8 mouse cellular contexts compared by ENCODE assay signal in the genomic region with DNA sequence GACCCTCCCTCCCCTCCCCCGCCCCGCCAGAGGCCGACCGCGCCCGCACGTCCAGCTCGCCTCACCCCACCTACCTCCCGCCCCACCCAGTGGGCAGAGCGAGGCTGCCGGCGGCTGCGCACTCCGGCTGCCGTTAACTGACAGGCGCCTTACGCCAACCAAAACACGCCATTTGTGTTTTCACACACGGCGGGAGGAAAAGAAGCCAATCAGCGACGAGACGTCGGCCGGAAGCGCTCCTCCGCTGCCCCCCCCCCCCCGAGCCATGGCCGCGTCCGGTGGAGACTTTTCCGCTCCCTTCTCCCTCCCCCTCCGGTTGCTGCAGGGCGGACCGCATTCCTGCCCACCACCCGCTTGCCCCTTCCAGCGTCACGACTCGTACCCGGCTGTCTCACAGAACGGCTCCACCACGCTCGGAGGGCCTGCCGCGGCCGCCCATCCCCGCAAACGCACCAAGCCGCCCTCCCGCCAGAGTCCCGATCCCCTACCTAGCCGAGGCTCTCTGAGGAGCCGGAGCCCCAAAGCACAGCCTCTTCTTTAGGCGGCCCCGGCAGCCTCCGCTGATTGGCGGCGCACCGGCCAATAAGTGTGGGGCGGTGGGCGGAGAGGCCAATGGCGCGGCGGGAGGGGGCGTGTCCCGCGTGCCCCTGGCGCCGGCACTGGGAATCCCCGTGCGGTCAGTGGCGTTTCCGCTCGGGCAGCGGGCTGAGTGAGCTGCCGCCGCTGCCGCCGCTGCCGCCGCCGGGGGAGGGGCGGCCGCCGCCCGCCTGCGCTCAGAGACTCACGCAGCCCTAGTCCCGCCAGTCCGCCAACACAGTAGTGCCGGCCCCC. TPM values are rescaled to one million over a fixed set of nuclear protein-coding genes. Genes with fewer than 3 reads are reported as not detected.
DNase-seq lines count a peak whose midpoint lies in the region; ATAC-seq and TF ChIP-seq lines count a peak whose summit lies in the region.

A gene (plus strand): TSS at position 680 of the 831 bp plus-strand sequence.

- H3K4me1 ChIP-seq in MEL (ENCODE audit: control insufficient read depth in 1 of 2, insufficient read depth in 2 of 2, low read length in 2 of 2) = peaks cover 6 to 20% of the 10 kb centered on the region in 2 experiments
- H3K4me1 ChIP-seq in cerebellum, adult 2 months (ENCODE audit: control insufficient read depth, insufficient read depth, low read length) = peaks cover under 1% of the 10 kb centered on the region; the same call in 1 of the 2 replicates
- peaks cover 21% of the 10 kb centered on the region for H3K4me1 ChIP-seq in forebrain, postnatal 0 days (ENCODE audit: insufficient read depth)
- peaks cover 31% of the 10 kb centered on the region for H3K4me1 ChIP-seq in lung, embryonic 15.5 days

- ATAC-seq in forebrain, postnatal 0 days = peak; percentile 92
- ATAC-seq in lung, embryonic 15.5 days (ENCODE audit: borderline replicate concordance, extremely low read depth, low FRiP score, low TSS enrichment) = peak; percentile 93

- H3K36me3 ChIP-seq in MEL (ENCODE audit: control insufficient read depth in 1 of 2, insufficient read depth in 2 of 2, low read length in 2 of 2) = peaks cover 6 to 40% of the 10 kb centered on the region in 2 experiments
- no peaks in the 10 kb centered on the region for H3K36me3 ChIP-seq in forebrain, postnatal 0 days (ENCODE audit: insufficient read depth)
- H3K36me3 ChIP-seq in lung, embryonic 15.5 days = no peaks in the 10 kb centered on the region

- H3K9me3 ChIP-seq in MEL (replicated peaks; ENCODE audit: insufficient read depth, low read length) = no peaks in the 10 kb centered on the region
- no peaks in the 10 kb centered on the region for H3K9me3 ChIP-seq in forebrain, postnatal 0 days (ENCODE audit: low read length)
- H3K9me3 ChIP-seq in lung, embryonic 15.5 days = no peaks in the 10 kb centered on the region

- peak in 1 of 2 experiments; percentile 13; a peak in 2 of 4 replicates for TF ChIP-seq EP300 in MEL (IDR thresholded peaks at IDR 0.05; ENCODE audit: low read depth in 1 of 2, low read length in 2 of 2)

- under 1% methylated on average over 81 of the region's 91 CpGs for WGBS in cerebellum, adult 2 months
- 3% methylated on average over 62 of the region's 91 CpGs for WGBS in forebrain, postnatal 0 days
- WGBS in lung, embryonic 15.5 days = under 1% methylated on average over 62 of the region's 91 CpGs

- TF ChIP-seq POLR2A in MEL (IDR thresholded peaks at IDR 0.05; ENCODE audit: control insufficient read depth in 1 of 2, insufficient read depth in 1 of 2, low read depth in 1 of 2, low read length in 2 of 2, poor library complexity in 1 of 2) = peak; percentile 84 to 99
- TF ChIP-seq POLR2A in cerebellum, adult 2 months (IDR thresholded peaks at IDR 0.05; ENCODE audit: borderline replicate concordance, insufficient read depth, low read length) = peak; percentile 94

- peaks cover 76% of the 10 kb centered on the region for H3K79me2 ChIP-seq in MEL (ENCODE audit: control insufficient read depth, insufficient read depth, low read length, poor library complexity)

- H3K4me2 ChIP-seq in forebrain, postnatal 0 days (ENCODE audit: low read depth) = peak within 1 kb of the TSS; percentile 96
- H3K4me2 ChIP-seq in lung, embryonic 15.5 days = peak within 1 kb of the TSS; percentile 76

- peak within 1 kb of the TSS; percentile 100 for H3K9ac ChIP-seq in MEL (ENCODE audit: control insufficient read depth, low read depth, low read length, poor library complexity, severe bottlenecking)
- peak within 1 kb of the TSS; percentile 97 for H3K9ac ChIP-seq in forebrain, postnatal 0 days
- peak within 1 kb of the TSS; percentile 99 for H3K9ac ChIP-seq in lung, embryonic 15.5 days

- TF ChIP-seq CTCF in MEL (IDR thresholded peaks at IDR 0.05 in 2 of 3, conservative IDR thresholded peaks at IDR 0.05 in 1 of 3; ENCODE audit: control insufficient read depth in 1 of 3, insufficient read depth in 1 of 3, low read depth in 2 of 3, low read length in 3 of 3, poor library complexity in 1 of 3, severe bottlenecking in 1 of 3) = no peak
- TF ChIP-seq CTCF in cerebellum, adult 2 months (IDR thresholded peaks at IDR 0.05; ENCODE audit: borderline replicate concordance, insufficient read depth, low read depth, low read length) = no peak
- 0 out of 2 replicates have a peak, but pooled peaks have one; percentile 9 for TF ChIP-seq CTCF in forebrain, postnatal 0 days (IDR thresholded peaks at IDR 0.05; ENCODE audit: low read depth)

- H3K27ac ChIP-seq in MEL (ENCODE audit: control insufficient read depth, low read depth, low read length) = peak within 1 kb of the TSS; percentile 100
- H3K27ac ChIP-seq in cerebellum, adult 2 months (ENCODE audit: insufficient read depth, low read length) = peak within 1 kb of the TSS; percentile 99
- H3K27ac ChIP-seq in forebrain, postnatal 0 days (ENCODE audit: low read depth, low read length) = peak within 1 kb of the TSS; percentile 100
- H3K27ac ChIP-seq in lung, embryonic 15.5 days = peak within 1 kb of the TSS; percentile 100

- DNase-seq in MEL (ENCODE audit: low read depth, low spot score) = peak; percentile 96
- DNase-seq in cerebellum, adult 2 months = peak; percentile 98 to 99
- peak; percentile 98 for DNase-seq in forebrain, postnatal 0 days
- peak; percentile 99 for DNase-seq in heart, postnatal 4 days
- peak; percentile 95 to 96 for DNase-seq in layer of hippocampus, adult 8-10 months (ENCODE audit: low spot score in 2 of 2)
- peak; percentile 98 for DNase-seq in ovary, adult 18-20 months (ENCODE audit: low spot score)
- peak; percentile 97 for DNase-seq in thymus, postnatal 0 days (ENCODE audit: low spot score)

- no peak for TF ChIP-seq RAD21 in MEL (IDR thresholded peaks at IDR 0.05; ENCODE audit: low read depth, low read length)

- no peaks in the 10 kb centered on the region for H3K27me3 ChIP-seq in MEL (ENCODE audit: control insufficient read depth in 1 of 2, insufficient read depth in 2 of 2, low read length in 2 of 2)
- H3K27me3 ChIP-seq in cerebellum, adult 2 months (ENCODE audit: control insufficient read depth, insufficient read depth, low read length) = no peaks in the 10 kb centered on the region
- H3K27me3 ChIP-seq in forebrain, postnatal 0 days (ENCODE audit: insufficient read depth, low read length) = no peaks in the 10 kb centered on the region
- H3K27me3 ChIP-seq in lung, embryonic 15.5 days = no peaks in the 10 kb centered on the region

- H3K4me3 ChIP-seq in MEL (ENCODE audit: control insufficient read depth in 1 of 2, insufficient read depth in 1 of 2, low read depth in 2 of 2, low read length in 2 of 2) = peak within 1 kb of the TSS; percentile 93 to 100
- peak within 1 kb of the TSS; percentile 86 for H3K4me3 ChIP-seq in cerebellum, adult 2 months (replicated peaks; ENCODE audit: insufficient read depth, low read depth, low read length)
- peak within 1 kb of the TSS; percentile 64 for H3K4me3 ChIP-seq in forebrain, postnatal 0 days (ENCODE audit: low read depth, low read length)
- peak within 1 kb of the TSS; percentile 94 for H3K4me3 ChIP-seq in lung, embryonic 15.5 days

TF ChIP-seq in MEL, 35 proteins besides CTCF, POLR2A, EP300 and RAD21 (continues in another document):
- TF ChIP-seq ZKSCAN1 (IDR thresholded peaks at IDR 0.05; ENCODE audit: low read depth, low read length) (no peak), ZMIZ1 (IDR thresholded peaks at IDR 0.05; ENCODE audit: low read depth, low read length) (peak; percentile 98), SIN3A (IDR thresholded peaks at IDR 0.05; ENCODE audit: low read length) (peak; percentile 62), E2F4 (IDR thresholded peaks at IDR 0.05; ENCODE audit: borderline replicate concordance, low read depth, low read length) (peak; percentile 72; the same call in 1 of the 2 replicates), MXI1 (IDR thresholded peaks at IDR 0.05; ENCODE audit: low read depth, low read length) (peak; percentile 84), HCFC1 (IDR thresholded peaks at IDR 0.05; ENCODE audit: low read depth, low read length) (peak; percentile 84), JUND (IDR thresholded peaks at IDR 0.05; ENCODE audit: low read depth, low read length) (no peak), TAL1 (IDR thresholded peaks at IDR 0.05; ENCODE audit: low read length) (no peak), TCF12 (IDR thresholded peaks at IDR 0.05; ENCODE audit: low read depth, low read length) (peak; percentile 75), ZC3H11A (IDR thresholded peaks at IDR 0.05; ENCODE audit: low read depth, low read length) (no peak), USF2 (IDR thresholded peaks at IDR 0.05; ENCODE audit: borderline replicate concordance in 1 of 2, insufficient read depth in 1 of 2, low read depth in 1 of 2, low read length in 2 of 2) (no peak), BHLHE40 (IDR thresholded peaks at IDR 0.05; ENCODE audit: borderline replicate concordance, low read depth, low read length) (no peak), USF1 (IDR thresholded peaks at IDR 0.05; ENCODE audit: low read depth, low read length) (no peak), POLR2AphosphoS2 (IDR thresholded peaks at IDR 0.05; ENCODE audit: low read length) (peak; percentile 99), MAZ (IDR thresholded peaks at IDR 0.05; ENCODE audit: low read depth, low read length) (peak; percentile 97), MYC (IDR thresholded peaks at IDR 0.05; ENCODE audit: low read depth, low read length) (0 out of 2 replicates have a peak, but pooled peaks have one; percentile 16), MEF2A (IDR thresholded peaks at IDR 0.05; ENCODE audit: extremely low read depth, insufficient replicate concordance, low read depth, low read length, poor library complexity, severe bottlenecking) (no peak), GABPA (IDR thresholded peaks at IDR 0.05; ENCODE audit: low read depth, low read length) (no peak), UBTF (IDR thresholded peaks at IDR 0.05; ENCODE audit: borderline replicate concordance, insufficient read depth, low read depth, low read length) (0 out of 2 replicates have a peak, but pooled peaks have one; percentile 22), TBP (IDR thresholded peaks at IDR 0.05; ENCODE audit: low read depth, low read length) (peak; percentile 82), MAX (IDR thresholded peaks at IDR 0.05; ENCODE audit: low read length) (peak; percentile 28; the same call in 1 of the 2 replicates)

RNA-seq across cellular contexts. Expression of the gene that starts here (rescaled TPM):
- 43.5 and 50.4 TPM in 2 replicates for total RNA-seq in MEL (2012; rRNA removed)
- polyA plus RNA-seq in MEL (2012; ENCODE audit: insufficient read depth in 1 of 2, insufficient read length in 2 of 2, low read depth in 1 of 2, low replicate concordance in 2 of 2, missing spikeins in 1 of 2) = 100 to 1,000 TPM in 1 of 2 experiments, 10 to 100 TPM in 1; 80.2 to 185 TPM
- 58.9 and 64.2 TPM in 2 replicates for polyA plus RNA-seq in cerebellum, adult 2 months (2012; rRNA removed)
- 75.8 and 103 TPM in 2 replicates for total RNA-seq in forebrain, postnatal 0 days (2014; rRNA removed)
- polyA plus RNA-seq in forebrain, postnatal 0 days (2015; fragmentation: Nextera tagmentation; extraction: Ambion mirVana) = 30.8 and 48.6 TPM in 2 replicates
- 10 to 100 TPM; 90.1 to 91.8 TPM for total RNA-seq in heart, postnatal 4 days (2021)
- total RNA-seq in layer of hippocampus, adult 8-10 months (2022) = 100 to 1,000 TPM; 104 to 122 (median 115) TPM
- 69.5 and 77.2 TPM in 2 replicates for polyA plus RNA-seq in lung, embryonic 15.5 days (2015; fragmentation: Nextera tagmentation; extraction: Ambion mirVana)
- polyA plus RNA-seq in thymus, postnatal 0 days (2015; fragmentation: Nextera tagmentation; extraction: Ambion mirVana) = 36.5 and 45.2 TPM in 2 replicates

Comparison
In these comparisons a context has a peak if more than half of its experiments do, and no peak if none do; other contexts are left out.
1. Peak in every context shown above with its lines: DNase-seq, ATAC-seq, H3K4me3 ChIP-seq and H3K27ac ChIP-seq.